Mouse (Mus musculus): Measurements from ENCODE around the gene Olfr160. TPM values are rescaled to one million over a fixed set of nuclear protein-coding genes. Genes with fewer than 3 reads are reported as not detected.

Olfr160 gene
- not detected for total RNA-seq (2021)
- long read RNA-seq, experiment 1 = 0 reads
- long read RNA-seq, experiment 2 = 0 reads

- DNase-seq = no peak
Measured at GRCm38 (mm10) chr9:37716150-37716549, at the start of gene Olfr160. Olfr160 (minus strand) TSS chr9:37716250.

DNA sequence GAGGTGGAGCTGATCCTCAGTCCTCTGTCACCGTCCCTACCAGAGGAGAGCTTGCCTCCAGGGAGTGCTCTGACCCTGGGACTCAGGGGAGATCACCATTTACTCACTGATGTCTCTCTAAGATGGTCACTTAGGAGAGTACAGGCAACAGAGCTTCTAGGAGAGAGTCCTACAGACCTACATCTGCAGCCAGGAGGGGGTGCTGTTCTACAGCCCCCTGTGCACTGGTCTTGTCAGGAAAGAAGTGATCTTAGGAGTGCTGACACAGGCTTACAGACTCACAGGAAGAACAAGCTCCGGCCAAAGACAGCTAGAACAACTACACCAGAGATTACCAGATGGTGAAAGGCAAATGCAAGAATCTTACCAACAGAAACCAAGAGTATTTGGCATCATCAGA is 46.5 kb upstream of the Olfr160 start:
- peak; percentile 61 to 74 for DNase-seq

DNA sequence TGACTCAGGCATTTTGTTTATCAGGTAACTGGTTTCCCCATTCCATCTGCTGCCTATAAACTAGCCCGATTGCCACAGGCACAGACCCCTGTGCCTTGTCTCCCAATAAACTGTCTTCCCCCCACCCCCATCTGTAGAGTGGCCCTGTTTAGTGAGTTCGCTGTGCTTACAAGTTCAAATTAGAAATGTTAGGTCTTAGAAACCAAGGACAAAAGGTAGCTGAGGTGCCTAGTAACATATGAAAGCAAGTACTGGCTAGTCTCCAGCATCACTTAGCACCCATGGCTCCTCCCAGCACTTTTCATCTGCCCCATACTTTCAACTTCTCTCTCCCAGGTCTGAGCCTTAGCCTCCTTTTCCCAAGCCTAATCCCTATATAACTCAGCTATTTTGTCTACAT is 45.7 kb upstream of the Olfr160 start:
- DNase-seq = no peak

DNA sequence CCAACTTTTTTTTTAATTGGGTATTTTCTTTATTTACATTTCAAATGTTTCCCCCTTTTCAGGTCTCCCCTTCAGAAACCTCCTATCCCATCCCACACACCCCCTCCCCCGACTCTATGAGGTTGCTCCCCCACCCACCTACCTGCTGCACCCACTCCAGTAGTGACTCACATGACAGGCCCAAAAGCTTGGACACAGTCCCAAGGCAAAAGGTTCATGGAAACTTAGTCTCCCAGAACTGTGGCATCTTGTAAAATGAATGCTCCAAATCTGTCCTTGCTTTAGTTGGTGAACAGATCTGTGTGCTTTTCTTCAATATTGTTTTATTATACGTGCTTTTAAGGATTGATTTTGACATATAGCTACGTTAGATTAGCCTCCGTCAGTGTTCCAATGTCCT is 36.0 kb upstream of the Olfr160 start:
- peak; percentile 45 to 49 for DNase-seq

DNA sequence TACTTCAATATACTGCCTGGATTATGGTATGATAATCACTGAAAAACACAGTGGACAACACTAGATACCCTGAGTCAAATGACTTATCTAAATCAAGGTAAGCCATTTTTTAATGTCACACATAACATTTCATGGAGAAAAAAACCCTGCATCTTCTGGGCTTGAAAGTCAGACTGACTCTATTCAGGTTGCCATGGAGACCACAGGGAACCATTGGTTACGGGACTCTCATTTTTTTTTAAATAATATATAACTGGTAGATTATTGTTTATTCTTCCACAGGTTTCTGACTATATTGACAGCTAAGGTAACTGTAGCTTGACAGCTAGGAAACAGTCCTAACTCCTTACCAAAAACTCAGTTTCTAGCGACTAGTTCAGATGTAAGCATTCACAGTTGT is 35.4 kb upstream of the Olfr160 start:
- DNase-seq = no peak

- DNase-seq = no peak
Measured at GRCm38 (mm10) chr9:37750319-37751075, 34.4 kb upstream of the Olfr160 start.

DNA sequence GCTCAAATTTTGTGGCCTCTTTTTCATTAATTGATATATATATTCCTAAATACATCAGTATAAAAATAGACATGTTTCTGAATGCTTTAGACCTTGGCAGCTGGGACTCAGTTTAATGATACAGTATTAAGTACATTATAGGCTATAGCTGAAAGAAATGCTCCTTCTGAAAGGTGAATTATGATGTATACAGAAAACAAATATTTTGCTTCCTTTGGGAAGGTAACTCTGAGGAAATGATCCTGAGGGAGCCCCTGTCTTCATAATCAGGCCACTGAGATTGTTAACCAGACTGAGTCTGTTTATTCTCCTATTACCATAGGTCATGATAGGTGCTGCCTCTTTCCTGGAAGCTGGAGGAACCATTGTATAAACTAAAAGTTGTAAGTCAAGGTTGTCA is 28.8 kb upstream of the Olfr160 start, which contains the start of gene Olfr874:
TSS of gene Olfr874 (plus strand) at position 301 of the 400 bp plus-strand sequence.
- DNase-seq = no peak

DNA sequence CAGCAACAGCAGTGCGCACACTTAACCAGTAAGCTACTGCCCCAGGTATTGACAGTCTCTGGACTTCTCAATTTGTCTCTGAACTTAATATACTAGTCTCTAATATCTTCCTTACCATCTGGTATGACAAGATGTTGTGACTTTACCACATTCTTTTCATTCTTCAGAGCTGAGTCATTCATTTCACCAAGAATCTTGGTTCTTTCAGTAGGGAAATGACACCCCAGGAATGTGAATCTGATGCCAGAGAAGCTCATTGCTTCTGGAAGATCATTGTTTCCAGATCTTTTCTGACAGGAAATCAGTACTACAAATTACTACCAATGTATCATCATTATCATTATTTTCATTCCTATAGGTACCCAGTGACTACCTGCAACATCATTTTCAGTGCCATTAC is 18.3 kb upstream of the Olfr160 start:
- DNase-seq = no peak

GRCm38 (mm10) chr9:37689970-37690686 is 25.9 kb downstream of the Olfr160 start:
- peak in 1 of 2 experiments; percentile 43 for DNase-seq

DNA sequence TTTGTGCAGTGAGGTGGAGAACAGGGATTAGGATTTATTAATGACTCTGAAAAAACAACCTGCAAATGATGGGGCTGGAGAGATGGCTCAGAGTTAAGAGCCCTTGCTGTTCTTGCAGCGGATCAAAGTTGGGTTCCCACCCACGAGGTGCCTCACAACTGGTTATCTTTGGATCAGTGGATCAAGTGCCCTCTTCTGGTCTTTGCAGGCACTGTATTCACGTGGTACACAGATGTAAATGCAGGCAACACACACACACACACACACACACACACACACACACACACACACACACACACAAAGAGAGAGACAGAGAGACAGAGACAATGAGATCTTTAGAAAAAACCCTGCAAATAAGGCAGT is 28.1 kb downstream of the Olfr160 start:
- no peak for DNase-seq

DNA sequence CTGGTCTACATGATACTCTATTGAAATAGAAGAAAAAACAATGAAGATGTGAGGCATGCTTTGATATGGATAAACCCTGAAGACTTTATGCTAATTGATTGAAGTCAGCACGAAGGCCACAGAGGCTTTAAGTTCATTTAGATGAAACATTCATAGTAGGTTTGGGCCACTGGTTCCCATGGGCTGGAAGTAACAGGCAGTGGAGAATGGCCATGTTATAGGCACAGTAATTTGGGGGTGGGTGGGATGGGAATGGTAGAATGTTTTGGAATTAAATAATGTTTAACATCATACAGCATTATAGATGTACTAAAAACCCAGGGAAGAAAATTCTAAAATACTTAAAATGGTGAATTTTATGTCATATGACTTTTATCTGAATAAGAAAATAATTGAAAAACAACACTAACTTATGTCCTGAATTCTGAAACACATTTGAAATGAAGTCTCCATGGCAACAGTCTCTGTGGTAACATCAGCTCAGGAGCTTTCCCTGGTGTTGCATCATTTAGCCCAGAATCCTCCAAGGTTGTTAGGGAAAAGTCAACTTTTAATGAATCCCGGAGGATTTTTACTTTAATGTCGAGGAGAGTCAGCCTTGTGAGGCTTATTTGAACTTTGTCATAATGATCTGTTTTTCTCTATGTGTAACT is 28.6 kb downstream of the Olfr160 start:
- DNase-seq = no peak

DNA sequence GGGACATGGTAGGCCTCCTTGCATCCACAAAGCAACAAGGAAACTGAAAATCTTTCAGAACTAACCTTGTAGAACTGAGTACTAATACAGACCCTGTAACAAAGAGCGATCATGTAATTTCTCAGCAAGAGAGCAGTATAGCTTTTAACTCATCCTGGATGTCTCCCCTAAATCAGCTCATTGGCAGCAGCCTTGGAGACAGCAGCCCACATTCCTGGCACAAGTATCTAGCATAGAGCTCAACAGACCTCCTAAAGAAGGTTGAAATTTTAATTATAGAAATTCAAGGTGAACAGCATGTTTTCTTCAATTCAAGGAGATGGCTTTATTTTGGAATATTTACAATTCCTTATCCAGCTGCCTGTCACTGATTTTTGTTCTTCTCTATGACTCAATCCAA is 34.9 kb downstream of the Olfr160 start:
- no peak for DNase-seq

DNA sequence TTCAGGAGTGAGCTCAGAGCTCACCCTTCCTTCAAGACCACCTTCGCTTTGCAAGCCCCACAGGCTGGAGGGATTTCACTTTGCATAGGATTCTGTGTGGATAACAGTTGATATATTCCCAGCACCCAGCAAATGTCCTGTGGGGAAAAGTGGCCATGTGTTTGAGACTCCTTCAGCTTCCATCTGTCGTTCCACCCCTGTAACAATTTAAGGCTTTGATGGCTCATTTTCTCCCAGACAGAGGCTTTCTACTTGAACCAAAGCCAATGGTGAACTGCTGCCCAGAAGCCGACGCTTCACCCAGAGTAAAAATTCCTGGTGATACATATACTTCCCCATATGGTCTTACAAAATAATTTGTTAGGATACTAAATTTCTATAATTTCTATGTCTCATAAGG is 40.8 kb downstream of the Olfr160 start:
- DNase-seq = no peak

DNA sequence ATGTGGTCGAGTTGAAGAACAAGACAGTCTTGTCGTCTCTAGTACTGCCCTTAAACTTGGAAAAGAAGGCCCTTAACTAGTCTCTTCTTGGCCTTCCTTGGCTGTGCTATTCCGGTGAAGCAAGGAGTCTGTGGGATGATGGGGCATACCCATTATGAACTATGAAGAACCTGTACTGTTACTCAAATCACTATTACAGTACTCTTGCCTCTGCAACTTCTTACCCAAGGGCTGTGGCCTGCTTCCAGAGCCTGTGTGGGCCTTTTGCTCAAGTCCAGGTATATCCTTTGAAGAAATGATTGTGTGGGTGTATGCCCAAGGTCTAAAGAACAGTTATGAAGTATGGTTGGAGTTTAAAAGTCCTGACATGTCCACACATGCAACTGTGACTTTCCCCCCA is 45.8 kb downstream of the Olfr160 start:
- no peak for DNase-seq

DNA sequence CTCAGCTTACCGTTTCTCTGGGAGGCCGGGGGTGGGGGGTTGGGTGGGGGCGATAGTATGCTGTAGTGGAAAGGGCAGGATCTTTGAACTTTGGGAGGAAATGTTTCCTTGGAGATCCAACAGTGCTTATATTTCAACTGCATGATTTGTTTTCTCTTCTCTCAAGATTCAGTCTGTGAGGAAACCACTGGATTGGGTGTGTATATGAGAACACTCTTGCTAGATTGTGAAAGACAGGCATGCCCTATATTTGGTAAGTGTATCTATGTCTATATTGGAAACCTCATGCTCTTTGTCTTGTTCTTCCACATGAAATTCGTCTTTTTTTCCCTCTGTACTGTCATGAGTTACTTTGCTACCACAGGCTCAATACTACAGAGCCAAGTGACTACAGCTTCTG is 46.4 kb downstream of the Olfr160 start:
- DNase-seq = no peak

GRCm38 (mm10) chr9:37669115-37669514 is 46.9 kb downstream of the Olfr160 start, which contains the start of gene Panx3:
Panx3 (minus strand) TSS chr9:37669235.
- DNase-seq = peak in 1 of 2 experiments; percentile 55

- DNase-seq = no peak
Measured at GRCm38 (mm10) chr9:37666045-37666444, 50.0 kb downstream of the Olfr160 start.

DNA sequence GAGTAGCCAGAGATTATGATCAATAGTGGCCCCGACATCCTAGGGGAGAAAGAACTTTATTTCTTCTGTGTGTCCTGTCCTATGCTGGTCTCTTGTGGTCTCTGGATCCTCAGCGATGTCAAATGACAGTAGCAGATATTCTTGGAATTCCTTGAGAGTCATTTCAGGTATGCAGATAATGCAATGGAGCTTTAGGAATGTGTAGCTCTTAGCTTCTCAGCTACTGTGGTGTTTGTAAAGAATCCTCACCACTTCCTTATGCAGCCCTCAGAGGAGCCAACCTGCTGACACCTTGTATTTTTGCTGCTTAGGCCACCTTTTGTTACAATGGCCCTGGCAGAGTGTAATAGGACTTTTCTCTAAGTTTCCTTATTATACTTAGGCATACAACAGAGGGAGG is 51.4 kb downstream of the Olfr160 start:
- DNase-seq = no peak

- DNase-seq = no peak
Measured at GRCm38 (mm10) chr9:37663210-37663609, 52.8 kb downstream of the Olfr160 start.

- no peak for DNase-seq
Measured at GRCm38 (mm10) chr9:37659413-37659812, 56.6 kb downstream of the Olfr160 start.
